Mouse (Mus musculus) C2C12 (cell line): ENCODE data around the gene Abca1. TPM values are rescaled to one million over a fixed set of nuclear protein-coding genes. Genes with fewer than 3 reads are reported as not detected.

Experiments used
- H3K27me3 ChIP-seq: one replicate; pipeline ENCODE4 v1.6.1; 2011; ENCODE audit not compliant: control insufficient read depth, insufficient read depth, insufficient read length
- H3K36me3 ChIP-seq: one replicate; pipeline ENCODE4 v1.6.1; 2011; ENCODE audit not compliant: control insufficient read depth, insufficient read depth
- H3K4me3 ChIP-seq: one replicate; pipeline ENCODE4 v1.5.1; 2011; ENCODE audit warnings: mild to moderate bottlenecking, control low read depth; ENCODE audit not compliant: poor library complexity, insufficient read depth, severe bottlenecking
- H3K79me2 ChIP-seq: one replicate; pipeline ENCODE4 v1.6.1; 2011; ENCODE audit not compliant: control insufficient read depth, insufficient read depth
- H3K79me3 ChIP-seq: one replicate; pipeline ENCODE4 v1.6.1; 2011; ENCODE audit warnings: low read depth, control low read depth
- H3ac ChIP-seq: one replicate; pipeline ENCODE3; 2011; ENCODE audit warnings: low read depth; ENCODE audit not compliant: control insufficient read depth, insufficient read length
- CEBPB ChIP-seq: IDR thresholded peaks from one replicate; pipeline ENCODE4 v1.6.1; 2011; ENCODE audit warnings: low read depth, mild to moderate bottlenecking, control low read depth, moderate library complexity
- CTCF ChIP-seq: IDR thresholded peaks from one replicate; pipeline ENCODE4 v1.5.1; 2011; ENCODE audit not compliant: control insufficient read depth, insufficient read depth, insufficient read length
- FOSL1 ChIP-seq: IDR thresholded peaks from one replicate; pipeline ENCODE4 v1.8.0; 2011; ENCODE audit warnings: mild to moderate bottlenecking, low read length; ENCODE audit not compliant: poor library complexity, insufficient read depth, severe bottlenecking
- MAX ChIP-seq: IDR thresholded peaks from one replicate; pipeline ENCODE4 v1.6.1; 2011; ENCODE audit warnings: mild to moderate bottlenecking, control low read depth
- MYOD1 ChIP-seq: IDR thresholded peaks from one replicate; pipeline ENCODE4 v1.6.1; 2011; ENCODE audit warnings: low read depth; ENCODE audit not compliant: control insufficient read depth, insufficient read length
- MYOG ChIP-seq: IDR thresholded peaks from one replicate; pipeline ENCODE4 v1.6.1; 2011; ENCODE audit not compliant: control insufficient read depth, insufficient read length; ENCODE audit errors: extremely low read depth
- USF1 ChIP-seq: IDR thresholded peaks from one replicate; pipeline ENCODE4 v1.6.1; 2011; ENCODE audit warnings: low read depth, mild to moderate bottlenecking, control low read depth, moderate library complexity
- polyA plus RNA-seq: library from polyadenylated mRNA; unstranded; fragments of >200 nt; fragmentation: generic; extraction: Trizol; gene quantifications from one replicate; pipeline ENCODE4 v1.2.1, GENCODE M21; 2012; ENCODE audit warnings: missing spikeins

The Abca1 gene
- polyA plus RNA-seq, 1 experiment: 0.07 TPM

DNA sequence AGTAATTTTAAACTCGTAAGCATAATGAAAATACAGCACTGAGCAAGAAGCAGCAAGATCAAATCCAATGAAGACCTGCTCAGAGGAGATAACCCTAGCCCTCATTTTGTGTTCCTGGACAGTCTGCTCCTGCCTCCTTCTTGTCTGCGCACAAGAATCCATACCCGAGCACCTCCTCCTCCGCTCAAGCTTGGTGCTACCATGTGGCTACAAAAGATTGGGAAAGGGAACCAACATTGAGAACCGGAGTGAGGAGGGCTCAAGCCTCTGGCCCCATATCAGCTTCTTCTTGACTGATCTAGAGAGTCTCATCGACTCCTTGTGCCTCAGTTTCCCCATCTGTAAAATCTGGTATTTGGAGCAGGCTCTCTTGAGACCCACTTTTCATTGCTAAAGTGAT, 19.0 kb downstream of the Abca1 start:
- Histone ChIP-seq H3K4me3 (no peak overlapping the region), H3K36me3 (no peaks in the 10 kb centered on the region), H3K27me3 (peaks cover 45% of the 10 kb centered on the region), H3K79me3 (no peaks in the 10 kb centered on the region), H3ac (no peak overlapping the region), H3K79me2 (no peaks in the 10 kb centered on the region)
- TF ChIP-seq FOSL1 (no peak), MYOD1 (no peak), MAX (no peak), CTCF (no peak), MYOG (no peak), CEBPB (no peak), USF1 (no peak)

DNA sequence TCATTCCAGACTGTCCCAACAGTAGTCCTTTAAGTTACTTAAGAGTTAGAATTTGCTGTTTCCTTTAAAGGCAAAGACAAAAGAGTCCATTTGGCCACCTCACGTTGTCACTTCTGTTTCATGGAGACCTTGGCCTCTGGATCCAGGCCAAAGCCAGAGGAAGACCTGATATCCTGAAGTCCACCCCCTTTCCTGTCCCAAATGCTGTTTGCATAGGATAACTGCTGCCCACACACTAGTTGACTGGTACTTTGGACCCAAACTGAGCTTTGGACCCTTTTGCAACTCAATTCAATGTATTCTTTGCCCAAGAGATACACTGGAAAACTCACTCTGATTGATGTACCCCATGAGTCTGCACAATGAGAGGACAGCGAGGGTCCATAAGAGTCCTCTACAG, 20.2 kb downstream of the Abca1 start:
- no peak for TF ChIP-seq CEBPB

DNA sequence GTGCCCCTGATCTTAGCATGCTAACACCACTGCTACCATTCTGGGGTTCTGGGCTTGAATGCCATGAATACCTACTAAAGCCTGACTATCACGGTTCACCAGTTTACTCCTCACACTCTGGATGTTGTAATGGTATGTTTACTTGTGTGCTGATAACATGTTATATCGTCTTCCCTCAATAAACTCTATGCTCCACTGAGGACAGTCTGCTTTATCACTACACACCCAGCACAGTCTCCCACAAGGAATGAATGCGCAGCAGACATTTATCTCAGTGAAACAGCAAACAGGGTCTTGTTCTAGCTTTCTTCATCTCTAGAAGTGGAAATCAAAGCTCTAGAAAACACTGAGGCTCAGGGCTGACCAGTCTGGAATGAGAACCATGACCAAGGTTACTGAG, 20.7 kb downstream of the Abca1 start:
- Histone ChIP-seq H3K36me3 (no peaks in the 10 kb centered on the region), H3K79me2 (no peaks in the 10 kb centered on the region), H3ac (no peak overlapping the region), H3K27me3 (peaks cover 54% of the 10 kb centered on the region), H3K4me3 (no peak overlapping the region), H3K79me3 (no peaks in the 10 kb centered on the region)
- TF ChIP-seq MYOD1: no peak
- TF ChIP-seq CEBPB: no peak
- TF ChIP-seq CTCF: no peak
- TF ChIP-seq MAX: no peak
- TF ChIP-seq USF1: no peak
- no peak for TF ChIP-seq MYOG
- no peak for TF ChIP-seq FOSL1

More for the DNA sequence above, 20.2 kb downstream of the Abca1 start:
- no peak overlapping the region for H3K4me3 ChIP-seq
- no peaks in the 10 kb centered on the region for H3K36me3 ChIP-seq
- H3K79me2 ChIP-seq: no peaks in the 10 kb centered on the region
- H3ac ChIP-seq: no peak overlapping the region
- no peaks in the 10 kb centered on the region for H3K79me3 ChIP-seq
- peaks cover 54% of the 10 kb centered on the region for H3K27me3 ChIP-seq

DNA sequence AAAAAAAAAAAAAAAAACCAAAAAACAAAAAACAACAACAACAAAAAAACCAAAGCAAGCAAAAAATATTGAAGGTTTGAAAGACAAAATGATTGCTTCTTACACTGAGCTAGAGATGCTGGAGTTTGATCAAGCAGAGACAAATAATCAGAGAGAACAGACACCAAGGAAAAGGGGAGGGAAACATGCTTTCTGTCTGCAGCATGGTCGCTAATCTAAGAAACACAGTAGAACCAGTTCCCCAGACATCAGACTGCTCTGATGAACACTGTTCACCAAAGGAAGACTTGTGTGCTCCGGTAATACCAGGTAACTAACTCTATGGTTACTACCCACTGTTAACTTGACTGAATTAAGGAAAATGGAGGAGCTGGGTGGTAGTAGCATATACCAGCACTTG, 22.6 kb downstream of the Abca1 start:
- H3K4me3 ChIP-seq: no peak overlapping the region
- H3K79me2 ChIP-seq: no peaks in the 10 kb centered on the region
- no peaks in the 10 kb centered on the region for H3K36me3 ChIP-seq
- H3K79me3 ChIP-seq: no peaks in the 10 kb centered on the region
- H3K27me3 ChIP-seq: peaks cover 58% of the 10 kb centered on the region
- TF ChIP-seq MAX (no peak), CEBPB (no peak), CTCF (no peak), MYOG (no peak), MYOD1 (no peak), FOSL1 (no peak), USF1 (no peak)
- H3ac ChIP-seq: no peak overlapping the region

DNA sequence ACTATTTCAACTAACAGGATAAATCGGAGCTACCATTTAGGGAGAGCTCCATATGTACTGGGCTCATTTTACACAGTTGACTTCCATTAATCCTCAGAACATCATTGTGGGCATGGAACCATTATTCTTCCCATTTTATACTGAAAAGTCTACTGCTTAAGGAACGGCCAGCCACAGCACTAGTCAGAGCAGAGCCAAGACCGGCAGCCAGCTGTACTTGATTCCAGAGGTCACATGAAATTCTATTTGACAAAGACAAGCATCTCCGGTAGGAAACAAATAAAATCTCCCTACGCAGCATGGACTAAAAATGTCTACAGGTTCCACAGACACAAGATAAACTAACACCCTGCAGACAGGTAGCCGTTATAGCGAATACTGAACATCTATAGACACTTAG, 24.9 kb downstream of the Abca1 start:
- Histone ChIP-seq H3K27me3 (peaks cover 72% of the 10 kb centered on the region), H3K36me3 (no peaks in the 10 kb centered on the region), H3K4me3 (no peak overlapping the region), H3ac (no peak overlapping the region), H3K79me3 (no peaks in the 10 kb centered on the region), H3K79me2 (no peaks in the 10 kb centered on the region)
- TF ChIP-seq CEBPB (no peak), CTCF (no peak), MYOG (no peak), USF1 (no peak), MAX (no peak), FOSL1 (no peak), MYOD1 (no peak)

DNA sequence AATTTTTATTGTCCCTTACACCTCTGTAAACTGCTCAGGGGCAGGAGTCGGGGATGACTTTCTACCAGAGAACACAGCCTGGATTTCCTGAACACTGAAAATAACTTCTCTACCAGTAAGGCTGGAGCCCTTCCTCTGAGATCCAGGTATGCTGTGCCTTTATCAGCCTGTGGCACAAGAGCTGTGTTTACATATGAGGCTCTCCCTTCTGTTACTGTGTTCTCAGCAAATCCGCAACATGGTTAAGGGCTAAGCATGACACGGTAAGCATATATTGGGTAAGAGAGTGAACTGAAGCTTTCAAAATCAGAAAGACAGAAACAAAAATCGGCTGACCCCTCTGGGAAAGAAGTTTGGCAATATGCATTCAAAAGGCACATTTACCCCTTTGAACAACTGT, 25.7 kb downstream of the Abca1 start:
- no peaks in the 10 kb centered on the region for H3K36me3 ChIP-seq
- no peak overlapping the region for H3ac ChIP-seq
- no peaks in the 10 kb centered on the region for H3K79me2 ChIP-seq
- peaks cover 67% of the 10 kb centered on the region for H3K27me3 ChIP-seq
- TF ChIP-seq CTCF (no peak), MYOD1 (no peak), CEBPB (no peak), FOSL1 (no peak), MYOG (no peak), USF1 (no peak), MAX (no peak)
- no peaks in the 10 kb centered on the region for H3K79me3 ChIP-seq
- H3K4me3 ChIP-seq: no peak overlapping the region

DNA sequence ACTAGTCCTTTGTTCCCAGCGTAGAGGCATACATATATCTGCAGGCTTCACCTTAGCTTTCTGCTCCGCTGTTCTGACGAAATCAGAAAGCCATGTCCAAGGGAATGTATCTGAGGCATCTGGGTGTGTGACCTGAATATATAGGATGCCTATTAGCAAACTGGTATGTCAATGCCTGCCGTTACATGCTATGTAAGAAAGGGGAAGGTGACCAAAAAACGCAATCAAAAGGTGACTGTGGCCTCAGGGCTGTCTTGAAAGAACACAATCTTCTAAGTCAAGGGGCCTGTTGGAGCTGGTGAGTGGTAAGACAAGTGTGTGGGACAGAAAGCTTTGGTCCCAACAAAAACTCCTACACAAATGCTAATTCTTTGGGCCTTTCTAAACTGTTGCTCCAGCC, 28.2 kb downstream of the Abca1 start:
- Histone ChIP-seq H3K79me2 (no peaks in the 10 kb centered on the region), H3K79me3 (no peaks in the 10 kb centered on the region), H3ac (no peak overlapping the region), H3K36me3 (no peaks in the 10 kb centered on the region), H3K4me3 (no peak overlapping the region), H3K27me3 (peaks cover 70% of the 10 kb centered on the region)
- TF ChIP-seq CTCF (no peak), USF1 (no peak), FOSL1 (no peak), CEBPB (no peak), MAX (no peak), MYOG (no peak), MYOD1 (no peak)
